Mouse (Mus musculus): ENCODE measurements around the gene Cmpk2. TPM values are rescaled to one million over a fixed set of nuclear protein-coding genes. Genes with fewer than 3 reads are reported as not detected.
"Not testable (repeated sequence)": the region's sequence is repeated elsewhere in the genome, so short reads cannot be mapped to it uniquely, and the experiment has no call there.

Cmpk2 gene
- polyA plus RNA-seq, 1 experiment from 2014 or later = 6.0 TPM

- Histone ChIP-seq H3K9me3 (no peaks in the 10 kb centered on the region), H3K27ac (replicated peaks) (no peak overlapping the region), H3K4me3 (no peak overlapping the region), H3K27me3 (no peaks in the 10 kb centered on the region), H3K4me1 (peaks cover 8% of the 10 kb centered on the region; the same call in 1 of the 2 replicates), H3K9ac (replicated peaks) (no peak overlapping the region), H3K36me3 (no peaks in the 10 kb centered on the region), H3K4me2 (replicated peaks) (no peak overlapping the region)
- 64% methylated on average over 5 of the region's 5 CpGs for WGBS
- no peak for ATAC-seq (ENCODE audit: low FRiP score, low read depth)
These were observed 14.3 kb upstream of the Cmpk2 start for GRCm38 (mm10) chr12:26454682-26455081.

DNA sequence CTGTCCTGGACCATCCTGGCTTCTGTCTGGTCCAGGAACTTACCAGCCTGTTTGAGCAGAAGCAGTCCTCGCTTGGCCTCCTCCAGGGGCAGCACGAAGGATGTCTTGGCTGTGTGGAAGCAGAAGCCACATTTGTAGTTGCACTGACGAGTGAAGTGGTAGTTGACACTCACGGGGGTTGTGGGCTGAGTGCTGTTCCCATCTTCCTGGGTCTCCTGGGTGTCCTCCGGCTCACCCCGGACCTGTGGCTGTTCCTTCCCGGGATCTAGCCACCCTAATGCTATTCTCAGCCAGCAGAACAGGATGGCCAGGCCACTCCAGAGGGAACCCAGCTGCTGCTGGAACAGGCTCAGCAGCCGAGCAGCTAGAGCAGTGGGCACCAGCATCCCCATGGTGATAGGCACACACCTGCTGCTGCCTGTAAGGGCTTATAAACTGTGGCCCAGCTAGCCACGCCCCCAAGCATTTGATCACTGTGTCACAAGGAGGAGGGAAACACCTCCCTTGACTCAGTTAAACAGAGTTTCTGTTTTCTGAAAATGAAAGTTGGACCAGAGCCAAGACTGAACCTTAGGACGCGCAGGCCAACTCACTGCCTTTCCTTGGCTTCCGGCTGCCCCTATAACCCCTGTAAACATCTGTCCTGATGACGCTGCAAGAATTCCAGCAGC is 12.8 kb upstream of the Cmpk2 start, which contains the start of gene Rsad2:
Gene Rsad2 (minus strand): TSS at position 425 of the 671 bp plus-strand sequence.
- WGBS = 58% methylated on average over 13 of the region's 13 CpGs
- Histone ChIP-seq H3K4me3 (no peak within 1 kb of the TSS), H3K9ac (replicated peaks) (no peak within 1 kb of the TSS), H3K9me3 (no peaks in the 10 kb centered on the region), H3K27me3 (no peaks in the 10 kb centered on the region), H3K4me2 (replicated peaks) (no peak within 1 kb of the TSS), H3K4me1 (peaks cover 8% of the 10 kb centered on the region; the same call in 1 of the 2 replicates), H3K36me3 (no peaks in the 10 kb centered on the region), H3K27ac (replicated peaks) (no peak within 1 kb of the TSS)
- ATAC-seq (ENCODE audit: low FRiP score, low read depth) = no peak

GRCm38 (mm10) chr12:26460091-26460490 is 8.9 kb upstream of the Cmpk2 start:
- no peak for ATAC-seq (ENCODE audit: low FRiP score, low read depth)
- peaks cover 8% of the 10 kb centered on the region; the same call in 1 of the 2 replicates for H3K4me1 ChIP-seq
- no peak overlapping the region for H3K9ac ChIP-seq (replicated peaks)
- H3K27me3 ChIP-seq = no peaks in the 10 kb centered on the region
- no peak overlapping the region for H3K4me2 ChIP-seq (replicated peaks)
- no peaks in the 10 kb centered on the region for H3K36me3 ChIP-seq
- 64% methylated on average over 2 of the region's 2 CpGs for WGBS
- no peak overlapping the region for H3K4me3 ChIP-seq
- H3K9me3 ChIP-seq = no peaks in the 10 kb centered on the region
- H3K27ac ChIP-seq (replicated peaks) = no peak overlapping the region

DNA sequence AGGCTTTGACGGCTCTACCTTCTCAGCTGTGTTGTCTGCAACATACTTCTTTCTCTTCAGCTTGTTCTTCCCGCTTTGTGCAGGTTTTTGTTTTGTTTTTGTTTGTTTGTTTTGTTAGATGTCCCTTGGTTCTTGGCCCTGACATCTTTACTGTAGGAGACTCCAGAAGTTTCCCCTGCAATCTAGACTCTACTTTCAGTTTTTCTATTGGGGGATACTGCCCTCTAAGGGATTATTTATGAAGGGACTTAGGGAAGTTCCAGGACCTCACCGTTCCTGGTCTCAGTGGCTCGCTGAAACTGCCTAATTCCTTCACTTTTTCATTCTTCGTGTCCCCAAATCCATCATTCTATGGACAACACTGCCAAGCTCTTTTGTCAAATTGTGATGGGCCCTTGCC is 3.4 kb upstream of the Cmpk2 start:
- H3K9me3 ChIP-seq = no peaks in the 10 kb centered on the region
- ATAC-seq (ENCODE audit: low FRiP score, low read depth) = no peak
- no peaks in the 10 kb centered on the region for H3K27me3 ChIP-seq
- H3K36me3 ChIP-seq = no peaks in the 10 kb centered on the region
- H3K4me1 ChIP-seq = peaks cover 12% of the 10 kb centered on the region
- no peak overlapping the region for H3K9ac ChIP-seq (replicated peaks)
- H3K4me2 ChIP-seq (replicated peaks) = no peak overlapping the region
- no peak overlapping the region for H3K27ac ChIP-seq (replicated peaks)
- H3K4me3 ChIP-seq = no peak overlapping the region
- WGBS = 78% methylated on average over 5 of the region's 5 CpGs

- Histone ChIP-seq H3K4me2 (replicated peaks) (peak overlapping the region; percentile 98), H3K4me3 (peak overlapping the region; percentile 64), H3K27ac (replicated peaks) (peak overlapping the region; percentile 81; the same call in 1 of the 2 replicates), H3K36me3 (no peaks in the 10 kb centered on the region), H3K9ac (replicated peaks) (peak overlapping the region; percentile 87), H3K27me3 (no peaks in the 10 kb centered on the region), H3K9me3 (no peaks in the 10 kb centered on the region), H3K4me1 (peaks cover 12% of the 10 kb centered on the region)
- ATAC-seq (ENCODE audit: low FRiP score, low read depth) = no peak; the same call in 1 of the 2 replicates
- WGBS = 28% methylated on average over 6 of the region's 6 CpGs
These were observed 1.0 kb downstream of the Cmpk2 start for GRCm38 (mm10) chr12:26470042-26470409.

GRCm38 (mm10) chr12:26471376-26471775 is 2.4 kb downstream of the Cmpk2 start:
- Histone ChIP-seq H3K27me3 (no peaks in the 10 kb centered on the region), H3K4me3 (no peak overlapping the region), H3K9ac (replicated peaks) (no peak overlapping the region), H3K9me3 (no peaks in the 10 kb centered on the region), H3K36me3 (no peaks in the 10 kb centered on the region), H3K27ac (replicated peaks) (no peak overlapping the region), H3K4me1 (peaks cover 12% of the 10 kb centered on the region), H3K4me2 (replicated peaks) (no peak overlapping the region)
- no peak for ATAC-seq (ENCODE audit: low FRiP score, low read depth)
- 79% methylated on average over 3 of the region's 3 CpGs for WGBS

- Histone ChIP-seq H3K9me3 (no peaks in the 10 kb centered on the region), H3K36me3 (no peaks in the 10 kb centered on the region), H3K4me1 (peaks cover 12% of the 10 kb centered on the region), H3K27ac (replicated peaks) (no peak overlapping the region), H3K4me2 (replicated peaks) (no peak overlapping the region), H3K4me3 (no peak overlapping the region), H3K27me3 (no peaks in the 10 kb centered on the region), H3K9ac (replicated peaks) (no peak overlapping the region)
- ATAC-seq (ENCODE audit: low FRiP score, low read depth) = no peak
- WGBS = 93% methylated on average over 3 of the region's 3 CpGs
These were observed 3.9 kb downstream of the Cmpk2 start for GRCm38 (mm10) chr12:26472770-26473481.

GRCm38 (mm10) chr12:26473746-26474145 is 4.7 kb downstream of the Cmpk2 start:
- Histone ChIP-seq H3K27me3 (no peaks in the 10 kb centered on the region), H3K9ac (replicated peaks) (no peak overlapping the region), H3K36me3 (no peaks in the 10 kb centered on the region), H3K27ac (replicated peaks) (no peak overlapping the region), H3K4me1 (peaks cover 9% of the 10 kb centered on the region), H3K4me3 (no peak overlapping the region), H3K9me3 (no peaks in the 10 kb centered on the region), H3K4me2 (replicated peaks) (no peak overlapping the region)
- 92% methylated on average over 6 of the region's 6 CpGs for WGBS
- ATAC-seq (ENCODE audit: low FRiP score, low read depth) = no peak

DNA sequence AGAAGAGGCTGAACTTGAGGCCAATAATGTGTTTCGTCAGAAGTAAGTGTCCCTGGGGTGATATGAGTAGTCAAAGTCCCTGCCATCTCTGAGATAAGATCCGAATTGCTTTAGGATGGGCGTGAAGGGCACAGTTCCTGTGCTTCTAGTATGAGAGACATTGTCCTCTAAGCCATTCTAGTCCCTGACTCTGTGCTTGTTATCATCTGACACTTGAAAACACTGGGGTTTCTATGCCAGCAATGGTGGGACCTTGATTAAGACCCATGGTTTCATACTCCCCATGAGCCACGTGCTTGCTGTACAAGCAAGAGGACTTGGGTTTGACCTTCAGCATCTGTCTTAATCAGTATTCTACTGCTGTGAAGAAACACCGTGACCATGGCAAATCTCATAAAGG is 8.2 kb downstream of the Cmpk2 start:
- no peaks in the 10 kb centered on the region for H3K27me3 ChIP-seq

DNA sequence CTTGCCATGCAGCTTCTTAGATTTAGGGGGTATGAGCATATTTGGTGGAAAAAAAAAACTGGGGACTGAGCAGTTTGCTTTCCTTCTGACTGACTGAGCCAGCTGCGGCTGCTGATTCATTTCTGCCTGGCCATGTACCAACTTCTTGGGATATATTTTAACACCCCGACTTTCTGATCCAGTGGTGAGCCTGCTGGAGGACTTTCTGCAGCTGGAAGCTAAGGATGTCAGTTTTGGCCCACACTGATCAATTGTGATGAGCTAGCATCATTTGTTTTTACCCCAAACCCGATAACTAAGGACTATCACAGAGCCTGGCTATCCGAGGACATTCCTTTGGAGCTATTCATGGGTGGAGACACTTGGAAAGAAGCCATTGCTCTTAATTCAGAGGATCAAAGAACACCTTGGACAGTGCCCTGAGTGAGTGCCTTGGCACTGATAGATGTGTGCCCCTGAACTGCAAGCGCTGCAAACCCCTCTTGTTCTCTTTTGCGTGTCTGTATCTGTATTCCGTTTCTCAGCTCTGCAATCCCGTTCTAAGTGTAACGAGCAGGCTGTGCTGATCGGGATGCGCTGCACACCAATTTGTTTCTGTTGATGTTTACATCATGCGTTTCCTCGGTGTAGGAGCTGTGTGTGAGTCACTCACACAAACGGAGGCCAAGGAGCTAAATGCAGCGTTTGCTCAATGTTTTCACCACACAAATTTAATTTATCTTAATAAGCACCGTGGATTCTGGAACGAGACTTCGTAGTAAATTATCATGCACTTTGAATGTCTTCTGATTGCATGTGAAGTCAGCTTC is 9.4 kb downstream of the Cmpk2 start:
- WGBS = 94% methylated on average over 18 of the region's 18 CpGs
- H3K4me3 ChIP-seq = no peak overlapping the region
- no peak overlapping the region for H3K4me2 ChIP-seq (replicated peaks)
- H3K9ac ChIP-seq (replicated peaks) = no peak overlapping the region
- H3K36me3 ChIP-seq = no peaks in the 10 kb centered on the region
- H3K27ac ChIP-seq (replicated peaks) = no peak overlapping the region
- no peaks in the 10 kb centered on the region for H3K27me3 ChIP-seq
- H3K4me1 ChIP-seq = no peaks in the 10 kb centered on the region
- ATAC-seq (ENCODE audit: low FRiP score, low read depth) = no peak
- H3K9me3 ChIP-seq = no peaks in the 10 kb centered on the region

More for the DNA sequence above, 8.2 kb downstream of the Cmpk2 start:
- WGBS = 76% methylated on average over 5 of the region's 5 CpGs
- Histone ChIP-seq H3K4me2 (replicated peaks) (no peak overlapping the region), H3K9me3 (no peaks in the 10 kb centered on the region), H3K27ac (replicated peaks) (no peak overlapping the region), H3K4me1 (no peaks in the 10 kb centered on the region), H3K36me3 (no peaks in the 10 kb centered on the region), H3K9ac (replicated peaks) (no peak overlapping the region), H3K4me3 (no peak overlapping the region)
- no peak for ATAC-seq (ENCODE audit: low FRiP score, low read depth)

DNA sequence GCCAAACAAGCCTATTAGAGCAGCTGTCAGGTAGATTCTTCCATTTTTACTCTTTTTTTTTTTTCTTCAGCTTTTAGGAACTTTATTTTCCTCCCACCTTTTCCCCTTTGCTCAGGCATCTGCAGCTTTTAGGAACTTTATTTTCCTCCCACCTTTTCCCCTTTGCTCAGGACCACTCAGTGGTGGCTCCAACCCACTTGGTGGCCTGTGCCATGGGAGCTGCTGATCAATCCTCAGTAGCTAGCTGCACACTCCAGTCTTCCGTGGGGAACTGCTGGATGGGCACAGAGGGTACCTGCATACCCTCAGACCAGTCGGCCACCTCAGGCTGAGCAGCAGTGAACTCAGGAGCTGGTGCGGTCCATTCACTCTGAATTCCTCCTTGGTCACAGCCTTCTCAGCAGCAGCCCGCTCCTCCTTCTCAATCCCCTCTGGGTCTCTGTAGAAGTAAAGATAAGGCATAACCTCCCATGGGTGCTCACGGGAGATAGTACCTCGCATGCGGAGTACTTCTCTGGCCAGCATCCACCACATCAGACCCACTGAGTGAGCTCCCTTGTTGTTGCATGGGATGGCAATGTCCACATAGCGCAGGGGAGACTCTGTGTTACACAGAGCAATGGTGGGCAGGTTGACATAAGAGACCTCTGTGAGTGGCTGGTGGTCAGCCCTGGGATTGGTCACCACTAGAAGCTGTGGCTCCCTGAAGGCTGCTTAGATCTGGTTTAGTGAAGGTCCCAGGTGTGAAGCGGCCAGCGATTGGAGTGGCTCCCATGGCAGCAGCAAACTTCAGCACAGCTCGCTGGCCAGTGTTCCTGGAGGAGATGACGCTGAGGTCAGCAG is 17.0 kb downstream of the Cmpk2 start:
- Histone ChIP-seq H3K27me3 (peaks cover 15% of the 10 kb centered on the region; the same call in 1 of the 2 replicates), H3K4me1 (peaks cover 12% of the 10 kb centered on the region)
- not testable (repeated sequence) for H3K9ac ChIP-seq (replicated peaks); H3K27ac ChIP-seq (replicated peaks); ATAC-seq (ENCODE audit: low FRiP score, low read depth); H3K36me3 ChIP-seq; H3K9me3 ChIP-seq; H3K4me3 ChIP-seq; H3K4me2 ChIP-seq (replicated peaks)
- WGBS = 95% methylated on average over 12 of the region's 12 CpGs

Data from midbrain, embryonic 12.5 days (tissue).